Mouse (Mus musculus) NIH3T3 (cell line): ENCODE results near the gene Psg21.
"Not testable (repeated sequence)": the region's sequence is repeated elsewhere in the genome, so short reads cannot be mapped to it uniquely, and the experiment has no call there.

ENCODE experiments used
- DNase-seq: peaks from one replicate; pipeline ENCODE4 v3.0.0-alpha.2; 2012; ENCODE audit warnings: low read depth

The Psg21 gene

GRCm38 (mm10) chr7:18656625-18657024, at the start of gene Psg21:
Psg21 (minus strand) TSS chr7:18656725.
- not testable (repeated sequence) for DNase-seq

GRCm38 (mm10) chr7:18686085-18686484, 29.6 kb upstream of the Psg21 start, which contains the start of gene Psg20:
Psg20 (minus strand) TSS chr7:18686185.
- DNase-seq: no peak

GRCm38 (mm10) chr7:18685586-18685985, 29.1 kb upstream of the Psg21 start:
- DNase-seq: no peak

- peak; percentile 74 for DNase-seq
Measured at GRCm38 (mm10) chr7:18679772-18680171, 23.2 kb upstream of the Psg21 start.

- DNase-seq: peak; percentile 43
Measured at GRCm38 (mm10) chr7:18626921-18627320, 29.6 kb downstream of the Psg21 start.

- DNase-seq: not testable (repeated sequence)
Measured at GRCm38 (mm10) chr7:18616401-18616800, 40.1 kb downstream of the Psg21 start, which contains the start of gene Psg23. Psg23 (minus strand) TSS chr7:18616501.
